Mouse (Mus musculus): ENCODE data around the gene Acat2.
A peak's percentile ranks its signal among the peaks of the same experiment; 100 is the strongest.
"Not testable (repeated sequence)": the region's sequence is repeated elsewhere in the genome, so short reads cannot be mapped to it uniquely, and the experiment has no call there.

The Acat2 gene

GRCm38 (mm10) chr17:12956664-12957063 is 3.9 kb downstream of the Acat2 start:
- DNase-seq: no peak

- no peak for DNase-seq
Measured at GRCm38 (mm10) chr17:12949669-12950068, 10.9 kb downstream of the Acat2 start.

GRCm38 (mm10) chr17:12942459-12943162 is 17.9 kb downstream of the Acat2 start:
- no peak for DNase-seq

- no peak for DNase-seq
Measured at GRCm38 (mm10) chr17:12941543-12942260, 18.8 kb downstream of the Acat2 start.

GRCm38 (mm10) chr17:12940151-12940805 is 20.3 kb downstream of the Acat2 start, which contains the start of gene Acat3:
Gene Acat3, minus strand, starts transcription at chr17:12940600.
- DNase-seq: peak; percentile 48 to 55

- not testable (repeated sequence) for DNase-seq
Measured at GRCm38 (mm10) chr17:12939377-12940148, 21.0 kb downstream of the Acat2 start.

- DNase-seq: no peak
Measured at GRCm38 (mm10) chr17:12938077-12938476, 22.5 kb downstream of the Acat2 start.

- DNase-seq: no peak
Measured at GRCm38 (mm10) chr17:12937412-12937970, 23.1 kb downstream of the Acat2 start.

GRCm38 (mm10) chr17:12935719-12936118 is 24.8 kb downstream of the Acat2 start:
- no peak for DNase-seq

- not testable (repeated sequence) for DNase-seq
Measured at GRCm38 (mm10) chr17:12931576-12931975, 29.0 kb downstream of the Acat2 start.

GRCm38 (mm10) chr17:12925703-12926180 is 34.8 kb downstream of the Acat2 start:
- DNase-seq: no peak

GRCm38 (mm10) chr17:12925001-12925400 is 35.5 kb downstream of the Acat2 start:
- DNase-seq: no peak

- no peak for DNase-seq
Measured at GRCm38 (mm10) chr17:12921073-12921472, 39.5 kb downstream of the Acat2 start.

- DNase-seq: no peak
Measured at GRCm38 (mm10) chr17:12916588-12917380, 43.8 kb downstream of the Acat2 start.

GRCm38 (mm10) chr17:12915881-12916583 is 44.5 kb downstream of the Acat2 start, which contains the start of gene Mrpl18:
Gene Mrpl18, minus strand, starts transcription at chr17:12916345.
- DNase-seq: peak; percentile 96 to 99

GRCm38 (mm10) chr17:12915488-12915880 is 45.1 kb downstream of the Acat2 start, which contains the start of gene Tcp1:
Gene Tcp1, plus strand, starts transcription at chr17:12915701.
- DNase-seq: no peak

- no peak for DNase-seq
Measured at GRCm38 (mm10) chr17:12910391-12910790, 50.2 kb downstream of the Acat2 start.

- DNase-seq: no peak
Measured at GRCm38 (mm10) chr17:12909361-12910280, 50.9 kb downstream of the Acat2 start, which contains the start of gene Pnldc1. Gene Pnldc1, minus strand, starts transcription at chr17:12910230.

GRCm38 (mm10) chr17:12906436-12906835 is 54.1 kb downstream of the Acat2 start:
- no peak for DNase-seq
